Mouse (Mus musculus): Measurements from ENCODE around the gene Egf. TPM values are rescaled to one million over a fixed set of nuclear protein-coding genes. Genes with fewer than 3 reads are reported as not detected.

The Egf gene
- polyA plus RNA-seq, 1 experiment from 2014 or later, result 1.8 TPM

Small RNA genes within 50 kb of the gene (microRNA-seq; reads per million reads assigned to microRNA genes)
- not detected for gene Gm24515

Other genes starting within 250 kb of the Egf start
- 53.4 and 54.3 TPM in 2 replicates for gene Elovl6, start 223.0 kb downstream of the Egf start, polyA plus RNA-seq (2014; fragmentation: Nextera tagmentation; extraction: Ambion mirVana)
- not detected in 2 replicates for gene Lrit3, start 48.7 kb upstream of the Egf start, polyA plus RNA-seq (2014; fragmentation: Nextera tagmentation; extraction: Ambion mirVana)
- gene Rrh, start 67.3 kb upstream of the Egf start, polyA plus RNA-seq (2014; fragmentation: Nextera tagmentation; extraction: Ambion mirVana), result 0.08 TPM in 1 of 2 replicates, not detected in the other
- 45.0 TPM in 2 replicates for gene Gar1, start 76.1 kb upstream of the Egf start, polyA plus RNA-seq (2014; fragmentation: Nextera tagmentation; extraction: Ambion mirVana)
- gene Cfi, start 80.6 kb upstream of the Egf start, polyA plus RNA-seq (2014; fragmentation: Nextera tagmentation; extraction: Ambion mirVana), result 30.0 and 34.5 TPM in 2 replicates
- gene Pla2g12a, start 123.3 kb upstream of the Egf start, polyA plus RNA-seq (2014; fragmentation: Nextera tagmentation; extraction: Ambion mirVana), result 62.4 and 67.0 TPM in 2 replicates
- 114 and 122 TPM in 2 replicates for gene Casp6, start 146.1 kb upstream of the Egf start, polyA plus RNA-seq (2014; fragmentation: Nextera tagmentation; extraction: Ambion mirVana)
- gene Mcub, start 214.9 kb upstream of the Egf start, polyA plus RNA-seq (2014; fragmentation: Nextera tagmentation; extraction: Ambion mirVana), result 1.7 and 2.7 TPM in 2 replicates

Measured in intestine, embryonic 14.5 days (tissue).